Mouse (Mus musculus) ovary, adult 2 months (tissue): ENCODE data around the gene AI987944. TPM values are rescaled to one million over a fixed set of nuclear protein-coding genes. Genes with fewer than 3 reads are reported as not detected.

Source experiments
- polyA plus RNA-seq: library from polyadenylated mRNA; depleted of rRNA; stranded (reverse); fragments of >200 nt; gene quantifications from 2 replicates; pipeline ENCODE4 v1.2.3, GENCODE M21; 2012; rRNA removed

Gene AI987944
- polyA plus RNA-seq, result 1.9 and 2.4 TPM in 2 replicates

GRCm38 (mm10) chr7:41393048-41393971 lies at the start of gene AI987944:
TSS of gene AI987944 (minus strand) at chr7:41393379.

Other genes with a start within 250 kb of the AI987944 start
- not detected in 2 replicates for gene Gm5592, start 239.5 kb downstream of the AI987944 start, polyA plus RNA-seq
- gene Vmn2r57, start 55.3 kb upstream of the AI987944 start, polyA plus RNA-seq, result 0.13 and 0.14 TPM in 2 replicates
- 0.10 TPM in 1 of 2 replicates, not detected in the other for gene Gm20449, start 106.0 kb upstream of the AI987944 start, polyA plus RNA-seq
- gene AW146154, start 106.5 kb upstream of the AI987944 start, polyA plus RNA-seq, result 3.2 and 3.4 TPM in 2 replicates
- not detected in 2 replicates for gene Gm6871, start 180.3 kb upstream of the AI987944 start, polyA plus RNA-seq
- gene 2610021A01Rik, start 205.9 kb upstream of the AI987944 start, polyA plus RNA-seq, result 2.2 and 3.6 TPM in 2 replicates
- gene Zfp788, start 239.8 kb upstream of the AI987944 start, polyA plus RNA-seq, result 0.28 and 0.35 TPM in 2 replicates